Comparison of ENCODE assay signal across 18 mouse cellular contexts in the genomic region with DNA sequence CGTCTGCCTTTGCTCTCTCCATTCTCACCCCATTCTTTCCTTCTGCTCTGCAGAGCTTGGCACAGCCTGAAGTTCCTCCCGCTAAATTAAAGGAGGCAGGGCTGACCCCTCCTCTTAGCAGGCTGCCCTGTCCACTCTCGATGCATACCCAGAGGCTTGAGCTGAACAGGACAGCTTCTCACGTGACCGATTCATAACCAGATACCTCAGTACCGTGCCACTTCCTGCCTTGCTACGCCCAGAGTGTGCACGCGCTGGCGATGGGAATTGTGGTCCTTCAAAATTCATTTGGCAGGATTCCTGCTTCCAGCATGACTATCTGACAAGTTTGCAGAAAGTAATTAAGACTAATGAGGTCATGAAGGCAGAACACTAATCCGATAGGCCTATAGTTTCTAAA.
"Had no signal": no experiment of that assay in that cellular context is flagged by ENCODE, and none has a peak within 500 bp of the region (broad histone marks: within the 10 kb centered on the region; RNA-seq: fewer than 3 reads in every experiment).

No protein-coding gene starts in this region.

- H3K9ac ChIP-seq: limb, embryonic 12.5 days; limb, embryonic 15.5 days; liver, embryonic 14.5 days; liver, postnatal 0 days; midbrain, embryonic 12.5 days; midbrain, embryonic 15.5 days; neural tube, embryonic 12.5 days; neural tube, embryonic 15.5 days had no signal

- H3K27ac ChIP-seq: limb, embryonic 12.5 days; limb, embryonic 15.5 days; liver, embryonic 14.5 days; macrophage; midbrain, embryonic 12.5 days; midbrain, embryonic 15.5 days; neural tube, embryonic 12.5 days; neural tube, embryonic 15.5 days had no signal

- H3K4me3 ChIP-seq: limb, embryonic 12.5 days; limb, embryonic 15.5 days; midbrain, embryonic 12.5 days; midbrain, embryonic 15.5 days; neural tube, embryonic 12.5 days; neural tube, embryonic 15.5 days had no signal

- ATAC-seq: intestine, postnatal 0 days; liver, postnatal 0 days; midbrain, embryonic 15.5 days had no signal

- H3K36me3 ChIP-seq: limb, embryonic 12.5 days; limb, embryonic 15.5 days; midbrain, embryonic 12.5 days; midbrain, embryonic 15.5 days; neural tube, embryonic 12.5 days; neural tube, embryonic 15.5 days had no signal

- DNase-seq: kidney, adult 2 months; kidney, postnatal 10 days; kidney, postnatal 36 days; left cerebral cortex, postnatal 4 days; liver, postnatal 0 days; lung, postnatal 10 days; thymus, adult 18-20 months; thymus, postnatal 36 days had no signal

- H3K4me2 ChIP-seq: limb, embryonic 12.5 days; limb, embryonic 15.5 days; liver, embryonic 11.5 days; midbrain, embryonic 12.5 days; midbrain, embryonic 15.5 days; neural tube, embryonic 12.5 days; neural tube, embryonic 15.5 days had no signal

- H3K27me3 ChIP-seq: limb, embryonic 12.5 days; limb, embryonic 15.5 days; midbrain, embryonic 12.5 days; midbrain, embryonic 15.5 days; neural tube, embryonic 12.5 days; neural tube, embryonic 15.5 days had no signal

- H3K4me1 ChIP-seq: limb, embryonic 12.5 days; limb, embryonic 15.5 days; midbrain, embryonic 12.5 days; midbrain, embryonic 15.5 days; neural tube, embryonic 12.5 days; neural tube, embryonic 15.5 days had no signal

- H3K9me3 ChIP-seq: limb, embryonic 12.5 days; limb, embryonic 15.5 days; midbrain, embryonic 12.5 days; midbrain, embryonic 15.5 days; neural tube, embryonic 12.5 days; neural tube, embryonic 15.5 days had no signal
